Comparison of ENCODE assay signal across 16 mouse cellular contexts in genomic region chr17:9750046-9750445, GRCm38 (mm10).
"Had no signal": no experiment of that assay in that cellular context is flagged by ENCODE, and none has a peak within 500 bp of the region (broad histone marks: within the 10 kb centered on the region; RNA-seq: fewer than 3 reads in every experiment).

No protein-coding gene starts in this region.

- H3K4me1 ChIP-seq: liver, embryonic 15.5 days; lung, embryonic 15.5 days; megakaryocyte, embryonic 14.5 days; neural tube, embryonic 12.5 days; stomach, embryonic 15.5 days had no signal

- H3K27ac ChIP-seq: liver, embryonic 15.5 days; lung, embryonic 15.5 days; macrophage; midbrain, embryonic 12.5 days; neural tube, embryonic 12.5 days; stomach, embryonic 15.5 days; stomach, postnatal 0 days had no signal

- H3K9ac ChIP-seq: liver, embryonic 15.5 days; liver, postnatal 0 days; lung, embryonic 15.5 days; midbrain, embryonic 12.5 days; neural tube, embryonic 12.5 days; stomach, embryonic 15.5 days had no signal

- H3K9me3 ChIP-seq: liver, embryonic 15.5 days; lung, embryonic 15.5 days; midbrain, embryonic 12.5 days; stomach, embryonic 15.5 days had no signal

- H3K4me3 ChIP-seq: liver, embryonic 15.5 days; lung, embryonic 15.5 days; megakaryocyte, embryonic 14.5 days; midbrain, embryonic 12.5 days; neural tube, embryonic 12.5 days; stomach, embryonic 15.5 days had no signal

- DNase-seq: liver, postnatal 0 days; lung, adult 2 months; lung, postnatal 14 days; midbrain, embryonic 14.5 days; right cerebral cortex, postnatal 14 days; thymus, adult 2 months; thymus, postnatal 25 days; thymus, postnatal 4 days had no signal

- ATAC-seq: liver, postnatal 0 days had no signal

- H3K4me2 ChIP-seq: liver, embryonic 15.5 days; lung, embryonic 15.5 days; midbrain, embryonic 12.5 days; neural tube, embryonic 12.5 days; stomach, embryonic 15.5 days had no signal

- H3K27me3 ChIP-seq: liver, embryonic 15.5 days; lung, embryonic 15.5 days; midbrain, embryonic 12.5 days; neural tube, embryonic 12.5 days; stomach, embryonic 15.5 days had no signal

- H3K36me3 ChIP-seq: liver, embryonic 15.5 days; lung, embryonic 15.5 days; midbrain, embryonic 12.5 days; neural tube, embryonic 12.5 days; stomach, embryonic 15.5 days had no signal
